Mouse (Mus musculus): Measurements from ENCODE around the gene Gtpbp3. TPM values are rescaled to one million over a fixed set of nuclear protein-coding genes. Genes with fewer than 3 reads are reported as not detected.
A peak's percentile ranks its signal among the peaks of the same experiment; 100 is the strongest.

Gene Gtpbp3
- polyA plus RNA-seq, 1 experiment from 2014 or later: 12.5 TPM

DNA sequence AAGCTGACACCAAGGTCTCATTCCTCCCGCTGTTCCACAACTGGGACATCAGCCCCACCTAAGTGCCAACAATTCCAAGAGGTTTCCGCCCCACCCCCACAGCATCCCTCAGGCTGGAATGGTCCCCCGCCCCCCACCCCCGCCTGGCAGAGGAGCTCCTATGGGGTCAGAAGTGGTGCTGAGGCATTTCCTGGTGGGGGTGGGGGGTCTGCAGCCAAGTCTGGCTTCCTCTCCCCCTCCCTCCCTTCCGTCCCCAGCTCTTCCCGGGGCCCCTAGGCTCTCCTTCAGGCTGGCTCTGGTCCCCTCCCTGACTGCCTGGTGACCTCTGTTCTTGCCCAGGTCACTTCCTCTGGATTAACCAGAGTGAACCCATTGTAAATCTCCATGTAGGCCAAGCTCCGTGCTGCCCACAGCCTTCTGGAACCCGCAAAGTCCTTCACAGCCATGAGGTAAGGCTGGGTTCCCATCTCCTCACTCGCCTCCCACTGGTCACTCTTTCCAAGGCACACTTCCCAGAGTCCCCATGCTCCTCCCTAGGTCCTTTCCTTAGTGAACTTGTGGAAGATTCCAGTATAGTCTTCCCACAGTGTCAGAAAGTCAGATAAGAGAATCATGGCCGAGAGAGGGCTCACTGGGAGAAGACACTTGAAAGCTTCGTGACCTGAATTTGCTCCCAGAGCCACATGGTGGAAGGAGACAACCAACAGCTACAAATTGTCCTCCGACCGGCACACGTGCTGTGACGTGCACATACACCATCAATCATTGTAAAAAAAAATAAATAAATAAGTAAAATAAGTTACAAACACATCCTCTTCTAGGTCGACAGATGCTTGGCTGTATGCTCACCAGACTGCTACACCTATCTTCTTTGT lies 11.2 kb downstream of the Gtpbp3 start:
- H3K4me1 ChIP-seq (ENCODE audit: control insufficient read depth, insufficient read depth, low read length): peaks cover 44% of the 10 kb centered on the region
- peak overlapping the region; percentile 70 for H3K27ac ChIP-seq (ENCODE audit: low read length)
- ATAC-seq (replicated peaks; ENCODE audit: extremely low read depth, insufficient read depth, low FRiP score): peak; percentile 30
- H3K27me3 ChIP-seq (ENCODE audit: control insufficient read depth, insufficient read depth, low read length): no peaks in the 10 kb centered on the region
- 31% methylated on average over 16 of the region's 16 CpGs for WGBS
- 0 out of 2 replicates have a peak overlapping the region, but pooled peaks have one; percentile 5 for H3K4me2 ChIP-seq (ENCODE audit: low read depth, low read length)
- H3K4me3 ChIP-seq (ENCODE audit: low read length): no peak overlapping the region
- H3K9me3 ChIP-seq (replicated peaks; ENCODE audit: control insufficient read depth, low read length): no peaks in the 10 kb centered on the region
- no peak overlapping the region for H3K9ac ChIP-seq (ENCODE audit: low read length)
- no peaks in the 10 kb centered on the region for H3K36me3 ChIP-seq (ENCODE audit: control insufficient read depth, insufficient read depth)

DNA sequence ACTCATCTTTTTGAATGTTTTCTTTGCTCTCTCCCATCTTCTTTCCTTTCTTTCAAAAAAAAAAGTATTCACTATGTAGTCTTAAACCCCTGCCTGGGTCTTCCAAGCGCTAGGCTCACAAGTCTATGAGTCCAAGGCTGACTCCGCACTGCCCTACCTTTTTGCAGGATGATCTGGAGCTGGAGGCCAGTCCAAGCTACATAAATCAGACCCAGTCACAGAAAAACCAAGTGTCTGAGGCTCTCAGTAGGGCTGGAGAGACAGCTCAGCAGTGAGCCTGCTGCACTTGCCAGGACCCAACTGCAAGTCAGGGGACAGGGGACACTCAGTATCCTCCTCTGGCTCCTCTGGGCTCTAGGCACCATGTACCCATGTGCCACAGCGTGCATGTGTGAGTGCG lies 16.4 kb downstream of the Gtpbp3 start:
- Histone ChIP-seq H3K27me3 (ENCODE audit: control insufficient read depth, insufficient read depth, low read length) (peaks cover 29% of the 10 kb centered on the region), H3K4me1 (ENCODE audit: control insufficient read depth, insufficient read depth, low read length) (peaks cover 4% of the 10 kb centered on the region), H3K9me3 (replicated peaks; ENCODE audit: control insufficient read depth, low read length) (no peaks in the 10 kb centered on the region), H3K4me2 (ENCODE audit: low read depth, low read length) (no peak overlapping the region), H3K4me3 (ENCODE audit: low read length) (no peak overlapping the region), H3K27ac (ENCODE audit: low read length) (no peak overlapping the region), H3K36me3 (ENCODE audit: control insufficient read depth, insufficient read depth) (no peaks in the 10 kb centered on the region), H3K9ac (ENCODE audit: low read length) (no peak overlapping the region)
- WGBS: 93% methylated on average over 4 of the region's 4 CpGs
- ATAC-seq (replicated peaks; ENCODE audit: extremely low read depth, insufficient read depth, low FRiP score): no peak

DNA sequence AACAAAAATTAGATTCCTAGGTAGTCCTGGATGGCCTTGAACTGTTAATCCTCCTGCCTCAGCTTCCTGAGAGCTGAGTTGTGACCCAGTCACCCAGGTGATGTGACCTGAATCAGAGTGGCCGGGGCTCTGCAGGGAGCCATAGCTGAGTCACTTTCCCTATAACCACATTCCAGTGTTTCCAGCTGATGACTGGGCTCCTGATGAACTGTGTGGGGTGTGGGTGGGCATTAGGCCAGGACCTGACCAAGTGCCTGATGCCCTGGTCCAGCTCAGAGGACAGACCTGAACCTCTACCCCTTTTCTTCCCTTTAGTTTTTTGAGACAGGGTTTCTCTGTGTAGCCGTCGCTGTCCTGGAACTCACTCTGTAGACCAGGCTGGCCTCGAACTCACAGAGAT lies 17.4 kb downstream of the Gtpbp3 start:
- no peaks in the 10 kb centered on the region for H3K9me3 ChIP-seq (replicated peaks; ENCODE audit: control insufficient read depth, low read length)
- WGBS: 86% methylated on average over 4 of the region's 4 CpGs
- H3K4me1 ChIP-seq (ENCODE audit: control insufficient read depth, insufficient read depth, low read length): peaks cover 3% of the 10 kb centered on the region; the same call in 1 of the 2 replicates
- no peak overlapping the region for H3K9ac ChIP-seq (ENCODE audit: low read length)
- H3K27ac ChIP-seq (ENCODE audit: low read length): no peak overlapping the region
- no peaks in the 10 kb centered on the region for H3K36me3 ChIP-seq (ENCODE audit: control insufficient read depth, insufficient read depth)
- H3K4me3 ChIP-seq (ENCODE audit: low read length): no peak overlapping the region
- ATAC-seq (replicated peaks; ENCODE audit: extremely low read depth, insufficient read depth, low FRiP score): no peak
- H3K4me2 ChIP-seq (ENCODE audit: low read depth, low read length): no peak overlapping the region
- H3K27me3 ChIP-seq (ENCODE audit: control insufficient read depth, insufficient read depth, low read length): peaks cover 38% of the 10 kb centered on the region

DNA sequence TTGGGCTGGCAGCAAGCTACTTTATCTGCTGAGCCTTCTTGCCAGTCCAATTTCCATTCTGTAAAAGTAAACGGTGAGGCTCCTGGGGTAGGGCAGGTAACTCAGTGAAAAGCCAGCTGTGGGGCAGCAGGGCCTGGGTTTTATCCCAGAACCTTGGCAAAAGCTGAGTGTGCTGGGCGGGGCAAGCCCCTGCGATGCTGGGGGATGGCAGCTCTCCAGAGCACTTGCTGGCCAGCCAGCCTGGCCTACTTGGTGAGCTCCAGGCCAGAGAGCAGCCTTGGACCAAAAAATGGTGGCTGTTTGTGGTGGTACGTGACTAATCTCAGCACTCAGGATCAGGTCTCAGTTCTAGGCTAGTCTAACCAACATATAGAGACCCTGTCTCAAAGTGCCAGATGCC lies 18.1 kb downstream of the Gtpbp3 start:
- Histone ChIP-seq H3K4me3 (ENCODE audit: low read length) (no peak overlapping the region), H3K4me2 (ENCODE audit: low read depth, low read length) (no peak overlapping the region), H3K4me1 (ENCODE audit: control insufficient read depth, insufficient read depth, low read length) (peaks cover 3% of the 10 kb centered on the region; the same call in 1 of the 2 replicates), H3K27ac (ENCODE audit: low read length) (no peak overlapping the region), H3K36me3 (ENCODE audit: control insufficient read depth, insufficient read depth) (no peaks in the 10 kb centered on the region), H3K9me3 (replicated peaks; ENCODE audit: control insufficient read depth, low read length) (no peaks in the 10 kb centered on the region), H3K9ac (ENCODE audit: low read length) (no peak overlapping the region), H3K27me3 (ENCODE audit: control insufficient read depth, insufficient read depth, low read length) (peaks cover 42% of the 10 kb centered on the region)
- WGBS: 59% methylated on average over 4 of the region's 4 CpGs
- no peak for ATAC-seq (replicated peaks; ENCODE audit: extremely low read depth, insufficient read depth, low FRiP score)

DNA sequence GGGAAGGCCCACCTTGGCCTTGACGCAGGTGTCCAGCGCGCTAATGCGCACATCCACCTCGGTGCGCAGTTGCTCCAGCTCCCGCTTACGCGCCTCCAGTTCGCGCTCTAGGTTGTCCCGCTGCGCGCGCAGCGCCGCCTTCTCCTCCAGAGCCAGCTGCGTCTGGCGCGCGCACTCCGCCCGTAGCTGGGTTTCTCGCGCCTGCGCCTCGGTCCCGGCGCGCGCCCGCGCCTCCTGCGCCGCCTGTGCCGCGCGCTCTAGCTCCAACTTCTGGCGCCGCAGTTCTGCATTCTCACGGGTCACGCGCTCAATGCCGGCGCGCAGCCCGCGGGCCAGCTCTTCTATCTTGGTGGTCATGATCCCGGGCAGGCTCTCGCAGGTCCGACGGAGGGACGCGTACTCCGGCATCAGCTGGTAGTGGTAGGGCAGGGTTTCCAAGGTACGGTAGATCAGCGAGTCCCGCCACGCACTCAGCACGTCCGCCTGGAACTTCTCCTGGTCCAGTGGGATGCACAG lies 19.7 kb downstream of the Gtpbp3 start:
- peak overlapping the region; percentile 80 for H3K4me2 ChIP-seq (ENCODE audit: low read depth, low read length)
- no peak overlapping the region for H3K27ac ChIP-seq (ENCODE audit: low read length)
- under 1% methylated on average over 61 of the region's 61 CpGs for WGBS
- H3K36me3 ChIP-seq (ENCODE audit: control insufficient read depth, insufficient read depth): no peaks in the 10 kb centered on the region
- H3K9ac ChIP-seq (ENCODE audit: low read length): peak overlapping the region; percentile 70
- peaks cover 50% of the 10 kb centered on the region for H3K27me3 ChIP-seq (ENCODE audit: control insufficient read depth, insufficient read depth, low read length)
- H3K4me3 ChIP-seq (ENCODE audit: low read length): peak overlapping the region; percentile 54
- peaks cover 3% of the 10 kb centered on the region; the same call in 1 of the 2 replicates for H3K4me1 ChIP-seq (ENCODE audit: control insufficient read depth, insufficient read depth, low read length)
- H3K9me3 ChIP-seq (replicated peaks; ENCODE audit: control insufficient read depth, low read length): no peaks in the 10 kb centered on the region
- peak; percentile 73 for ATAC-seq (replicated peaks; ENCODE audit: extremely low read depth, insufficient read depth, low FRiP score)

DNA sequence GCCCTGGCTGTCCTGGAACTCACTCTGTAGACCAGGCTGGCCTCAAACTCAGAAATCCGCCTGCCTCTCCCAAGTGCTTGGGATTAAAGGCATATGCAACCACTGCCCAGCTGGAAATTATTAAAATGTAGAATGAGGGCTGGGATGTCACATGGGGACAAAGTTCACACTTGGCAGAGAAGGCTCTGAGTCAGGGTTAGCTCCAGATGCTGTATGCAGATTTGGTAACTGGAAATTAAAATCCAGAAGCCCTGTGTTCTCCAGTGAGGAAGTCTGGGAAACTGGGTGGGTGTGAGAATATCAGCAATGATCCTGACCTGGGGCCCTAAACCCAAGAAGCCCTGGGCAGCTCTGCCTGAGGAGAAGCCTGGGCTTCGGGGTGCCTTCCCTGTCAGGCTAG lies 21.4 kb downstream of the Gtpbp3 start:
- Histone ChIP-seq H3K36me3 (ENCODE audit: control insufficient read depth, insufficient read depth) (no peaks in the 10 kb centered on the region), H3K27me3 (ENCODE audit: control insufficient read depth, insufficient read depth, low read length) (peaks cover 51% of the 10 kb centered on the region), H3K4me3 (ENCODE audit: low read length) (peak overlapping the region; percentile 35), H3K4me1 (ENCODE audit: control insufficient read depth, insufficient read depth, low read length) (peaks cover 3% of the 10 kb centered on the region; the same call in 1 of the 2 replicates), H3K9ac (ENCODE audit: low read length) (no peak overlapping the region), H3K9me3 (replicated peaks; ENCODE audit: control insufficient read depth, low read length) (no peaks in the 10 kb centered on the region), H3K27ac (ENCODE audit: low read length) (no peak overlapping the region), H3K4me2 (ENCODE audit: low read depth, low read length) (0 out of 2 replicates have a peak overlapping the region, but pooled peaks have one; percentile 21)
- no peak for ATAC-seq (replicated peaks; ENCODE audit: extremely low read depth, insufficient read depth, low FRiP score)
- WGBS: 69% methylated on average over 2 of the region's 2 CpGs

DNA sequence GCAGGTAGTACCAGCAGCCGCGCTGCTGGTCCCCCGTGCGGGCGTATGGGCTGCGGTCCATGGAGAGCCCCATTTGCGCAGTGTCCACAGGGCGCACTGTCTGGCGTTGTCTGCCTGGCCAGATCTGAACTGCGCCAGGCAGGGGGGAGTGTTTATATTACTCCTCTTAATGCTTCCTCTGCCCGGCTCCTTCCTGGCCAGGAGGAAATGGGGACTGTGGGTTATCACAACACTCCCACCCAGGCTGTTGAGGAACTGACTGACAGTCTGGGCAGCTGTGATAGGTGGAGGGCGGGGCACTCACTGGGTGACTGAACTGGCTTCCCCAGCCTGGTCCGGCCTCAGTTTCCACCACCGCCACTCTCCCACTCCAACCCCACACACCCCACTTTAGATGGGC lies 23.7 kb downstream of the Gtpbp3 start, which contains the start of gene Plvap:
Gene Plvap, minus strand, starts transcription at position 109 of the 400 bp plus-strand sequence.
- WGBS: 25% methylated on average over 14 of the region's 14 CpGs
- H3K9me3 ChIP-seq (replicated peaks; ENCODE audit: control insufficient read depth, low read length): no peaks in the 10 kb centered on the region
- peak within 1 kb of the TSS; percentile 13 for H3K4me2 ChIP-seq (ENCODE audit: low read depth, low read length)
- H3K4me3 ChIP-seq (ENCODE audit: low read length): peak within 1 kb of the TSS; percentile 35
- peak; percentile 47; the same call in 1 of the 2 replicates for ATAC-seq (replicated peaks; ENCODE audit: extremely low read depth, insufficient read depth, low FRiP score)
- no peak within 1 kb of the TSS for H3K9ac ChIP-seq (ENCODE audit: low read length)
- peaks cover 3% of the 10 kb centered on the region; the same call in 1 of the 2 replicates for H3K4me1 ChIP-seq (ENCODE audit: control insufficient read depth, insufficient read depth, low read length)
- H3K36me3 ChIP-seq (ENCODE audit: control insufficient read depth, insufficient read depth): no peaks in the 10 kb centered on the region
- peaks cover 46% of the 10 kb centered on the region for H3K27me3 ChIP-seq (ENCODE audit: control insufficient read depth, insufficient read depth, low read length)
- 0 out of 2 replicates have a peak within 1 kb of the TSS, but pooled peaks have one; percentile 7 for H3K27ac ChIP-seq (ENCODE audit: low read length)

DNA sequence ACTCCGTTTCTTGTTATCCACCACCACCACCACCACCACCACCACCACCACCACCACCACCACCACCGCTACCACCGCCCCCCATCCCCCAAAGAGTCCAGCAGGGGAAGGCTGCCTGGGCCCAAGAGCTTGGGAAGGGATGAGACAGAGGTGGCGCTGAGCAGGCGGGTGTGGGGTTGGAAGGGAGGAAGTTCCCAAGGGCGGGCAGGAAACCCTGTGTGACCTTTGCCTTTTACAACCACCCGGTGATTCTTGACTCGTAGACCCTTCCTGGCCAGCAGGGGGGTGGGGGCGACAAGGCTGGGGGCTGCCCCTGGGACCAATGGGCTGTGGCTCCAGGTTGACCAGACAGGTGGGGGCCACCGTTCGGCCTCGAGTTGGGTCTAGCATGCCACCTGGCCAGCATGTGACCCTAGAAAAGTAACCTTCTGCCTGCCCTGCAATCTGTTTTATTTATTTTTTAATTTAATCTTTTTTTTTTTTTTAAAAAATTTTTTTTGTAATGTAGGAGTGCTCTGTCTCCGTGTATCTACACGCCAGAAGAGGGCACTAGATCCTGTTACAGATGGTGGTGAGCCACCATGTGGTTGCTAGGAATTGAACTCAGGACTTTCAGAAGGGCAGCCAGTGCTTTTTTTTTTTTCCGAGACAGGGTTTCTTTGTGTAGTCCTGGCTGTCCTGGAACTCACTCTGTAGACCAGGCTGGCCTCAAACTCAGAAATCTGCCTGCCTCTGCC lies 25.3 kb downstream of the Gtpbp3 start:
- H3K4me3 ChIP-seq (ENCODE audit: low read length): no peak overlapping the region
- no peaks in the 10 kb centered on the region for H3K9me3 ChIP-seq (replicated peaks; ENCODE audit: control insufficient read depth, low read length)
- no peak for ATAC-seq (replicated peaks; ENCODE audit: extremely low read depth, insufficient read depth, low FRiP score)
- 53% methylated on average over 15 of the region's 15 CpGs for WGBS
- H3K4me2 ChIP-seq (ENCODE audit: low read depth, low read length): no peak overlapping the region
- no peaks in the 10 kb centered on the region for H3K36me3 ChIP-seq (ENCODE audit: control insufficient read depth, insufficient read depth)
- no peaks in the 10 kb centered on the region for H3K4me1 ChIP-seq (ENCODE audit: control insufficient read depth, insufficient read depth, low read length)
- no peak overlapping the region for H3K27ac ChIP-seq (ENCODE audit: low read length)
- peaks cover 31% of the 10 kb centered on the region for H3K27me3 ChIP-seq (ENCODE audit: control insufficient read depth, insufficient read depth, low read length)
- no peak overlapping the region for H3K9ac ChIP-seq (ENCODE audit: low read length)
